Mouse (Mus musculus): Measurements from ENCODE around the gene Tiam1.

Tiam1 gene

DNA sequence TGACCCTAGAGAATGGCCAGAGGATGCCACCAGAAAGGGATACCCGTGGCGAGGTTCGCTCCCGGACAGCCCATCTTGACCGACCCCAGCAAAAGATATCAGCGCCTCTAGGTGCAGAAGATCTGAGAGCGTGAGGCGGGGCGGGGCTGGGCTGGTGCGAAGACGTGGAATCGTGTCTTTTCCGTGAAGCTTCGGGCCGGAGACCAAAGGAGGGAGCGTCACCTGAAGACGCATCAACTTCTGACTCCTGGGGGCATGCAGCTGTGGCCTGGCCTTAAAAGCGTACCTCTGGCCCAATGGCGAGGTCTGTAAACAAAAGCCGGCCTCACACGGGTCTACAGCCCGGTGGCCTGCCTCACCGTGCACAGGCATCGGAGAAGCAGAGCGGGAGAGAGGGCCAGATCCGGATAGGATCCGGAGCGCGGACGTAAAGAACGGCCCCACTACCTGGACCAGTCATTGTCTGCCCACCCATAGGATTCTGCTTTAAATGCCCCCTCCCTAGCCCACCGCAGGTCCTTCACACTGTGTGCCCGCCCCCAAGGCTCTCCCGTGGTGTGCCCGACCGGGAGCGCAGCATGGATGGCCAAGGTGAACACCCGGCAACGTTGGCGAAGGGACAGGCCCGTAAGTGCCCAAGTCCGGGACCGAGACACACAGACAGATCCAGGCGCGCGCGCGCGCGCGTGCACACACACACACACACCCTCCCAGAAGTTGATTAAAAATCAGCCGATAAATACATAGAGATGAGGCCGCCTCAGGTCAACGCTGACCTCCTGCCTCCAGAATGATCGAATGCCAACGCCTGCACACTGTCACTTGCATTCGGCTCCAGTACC, 774 bp downstream of the Tiam1 start:
- peak; percentile 63 for DNase-seq

DNA sequence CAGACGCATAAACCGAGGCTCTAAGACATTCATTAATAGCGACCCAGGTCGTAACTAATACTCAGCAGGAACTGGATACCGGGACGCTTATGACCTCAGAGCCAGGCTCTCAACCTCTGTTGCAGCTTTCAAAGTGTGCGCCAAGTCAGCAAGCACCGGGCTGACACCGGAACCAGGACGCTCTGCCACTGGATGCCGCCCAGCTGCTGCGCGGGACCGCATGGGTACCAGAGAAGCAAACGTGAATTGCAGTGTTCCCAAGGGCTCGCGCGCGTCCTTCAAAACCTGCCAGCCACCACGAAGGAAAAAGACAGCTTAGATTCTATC, 1.4 kb downstream of the Tiam1 start:
- no peak for DNase-seq

DNA sequence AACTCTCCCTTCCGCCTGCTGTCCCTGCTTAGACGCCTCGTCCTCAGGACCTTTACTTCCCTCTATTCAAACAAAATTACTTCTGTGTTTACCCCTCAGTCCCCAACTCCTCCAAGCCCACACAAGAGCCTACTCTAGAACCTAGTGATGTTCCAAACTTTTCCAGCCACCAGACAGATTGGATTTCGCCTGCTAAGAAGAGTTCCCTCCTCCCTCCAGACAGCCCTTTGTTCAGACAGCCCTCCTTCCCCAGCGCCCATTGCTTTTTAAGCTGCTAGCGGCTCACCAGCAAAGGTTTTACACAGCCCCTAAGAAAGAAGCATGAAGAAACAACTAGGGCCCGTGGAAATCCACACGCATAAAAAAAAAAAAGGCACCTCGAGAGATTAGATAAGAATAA, 2.0 kb downstream of the Tiam1 start:
- no peak for DNase-seq

DNA sequence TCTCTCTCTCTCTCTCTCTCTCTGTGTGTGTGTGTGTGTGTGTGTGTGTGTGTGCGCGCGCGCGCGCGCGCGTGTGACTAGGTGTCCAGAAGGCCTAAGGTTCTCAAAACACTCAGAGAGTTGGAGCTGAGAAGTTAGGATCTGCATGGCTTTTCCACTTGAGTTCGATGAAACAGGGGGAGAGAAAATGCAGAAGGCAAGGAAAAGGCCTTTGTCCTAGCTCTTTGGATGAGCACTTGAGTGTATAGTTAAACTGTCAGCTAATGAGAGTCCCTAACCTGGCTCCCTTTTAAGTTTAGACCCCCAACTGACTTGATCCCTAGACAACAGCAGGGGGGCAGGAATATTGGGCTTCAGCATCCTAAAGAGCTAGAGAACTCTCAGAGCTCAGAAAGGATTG, 3.0 kb downstream of the Tiam1 start:
- no peak for DNase-seq

DNA sequence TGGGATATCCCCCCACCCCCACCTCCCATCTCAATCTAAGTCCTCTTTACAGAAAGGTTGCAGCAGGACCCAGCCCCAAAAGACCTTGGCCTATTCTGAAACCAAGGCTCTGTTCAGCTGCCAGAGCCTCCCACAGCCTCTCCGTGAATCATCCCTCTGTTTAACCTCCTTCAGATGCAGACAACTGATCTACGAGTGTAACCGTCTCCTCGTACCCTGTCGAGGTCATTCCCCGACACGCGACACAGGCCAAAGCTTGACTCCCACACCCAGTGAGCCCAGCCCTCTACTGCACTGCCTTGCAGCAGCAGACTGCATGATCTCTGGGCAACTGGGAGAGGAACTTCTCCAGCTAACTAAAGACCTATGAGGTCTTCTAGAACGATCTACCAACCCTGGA, 3.9 kb downstream of the Tiam1 start:
- DNase-seq: no peak

DNA sequence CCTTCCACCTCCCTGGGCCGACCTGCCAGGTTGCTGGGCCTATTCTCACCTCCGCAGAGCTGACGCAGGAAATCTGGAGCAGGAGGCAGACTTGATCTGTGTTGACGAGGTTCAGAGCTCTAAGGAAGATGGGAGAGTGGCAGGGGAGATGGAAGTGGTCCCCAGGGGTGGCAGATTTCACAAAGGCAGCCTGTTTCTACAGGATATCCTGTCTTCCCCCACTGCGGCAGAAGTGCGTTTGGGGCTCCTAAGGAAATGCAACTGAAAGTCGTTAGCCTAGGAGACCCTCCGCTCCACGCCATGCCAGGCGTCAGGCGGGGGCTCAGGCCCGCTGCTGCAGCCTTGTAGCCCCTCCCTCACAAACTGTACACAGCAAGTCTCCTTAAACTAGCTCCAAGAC, 5.4 kb downstream of the Tiam1 start:
- DNase-seq: no peak

DNA sequence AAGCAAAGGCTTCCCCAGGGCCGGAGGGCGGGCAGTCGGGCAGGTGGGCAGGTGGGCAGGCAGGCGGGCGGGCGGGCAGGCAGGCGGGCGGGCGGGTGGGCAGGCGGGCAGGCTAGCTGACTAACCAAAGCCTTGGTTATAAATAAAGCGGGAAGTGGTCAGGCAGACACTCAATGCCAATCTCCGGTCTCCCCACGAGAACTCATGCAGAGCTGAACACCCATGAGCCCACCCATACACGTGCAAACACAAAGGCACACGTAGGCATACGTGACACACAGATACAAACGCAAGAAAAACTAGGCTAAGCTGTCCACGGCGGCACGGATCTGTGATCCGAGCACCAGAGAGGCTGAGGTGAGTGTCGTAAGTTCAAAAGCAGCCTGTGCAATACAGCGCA, 6.4 kb downstream of the Tiam1 start:
- no peak for DNase-seq

DNA sequence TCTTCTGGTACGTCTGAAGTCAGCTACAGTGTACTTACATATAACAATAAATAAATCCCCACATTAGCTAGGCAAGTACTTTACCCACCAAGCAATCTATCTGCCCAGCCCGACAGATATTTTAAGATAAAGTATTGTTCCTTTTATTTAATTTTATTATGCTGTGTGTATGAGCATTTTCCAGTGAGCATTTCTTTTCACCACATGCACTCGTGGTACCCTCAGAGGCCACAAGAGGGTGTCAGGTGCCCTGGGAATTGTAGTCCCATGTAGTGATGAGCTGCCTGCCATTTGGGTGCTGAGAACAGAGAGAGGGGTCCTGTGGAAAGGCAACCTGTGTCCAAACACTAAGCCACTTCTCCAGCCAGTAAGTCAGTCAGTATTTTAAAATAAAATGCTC, 8.0 kb downstream of the Tiam1 start:
- no peak for DNase-seq

DNA sequence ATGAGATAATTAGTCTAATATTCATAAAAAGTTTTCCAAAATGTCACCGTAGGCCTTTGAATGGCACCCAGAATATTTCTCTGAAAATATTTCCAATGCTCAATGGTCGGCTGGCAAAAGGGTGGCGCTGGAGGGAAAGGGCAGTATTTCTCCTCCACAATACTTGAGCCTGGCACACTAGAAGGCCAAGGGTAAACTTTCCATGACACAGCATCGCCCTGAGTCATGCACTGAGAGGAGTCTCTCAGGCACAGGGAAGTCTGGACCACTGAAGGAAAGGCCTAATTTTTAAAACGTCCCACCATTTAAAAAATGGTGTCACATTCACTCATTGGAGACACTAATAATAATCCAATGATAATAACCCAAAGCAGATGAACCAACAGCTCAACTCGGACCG, 9.2 kb downstream of the Tiam1 start:
- DNase-seq: no peak

DNA sequence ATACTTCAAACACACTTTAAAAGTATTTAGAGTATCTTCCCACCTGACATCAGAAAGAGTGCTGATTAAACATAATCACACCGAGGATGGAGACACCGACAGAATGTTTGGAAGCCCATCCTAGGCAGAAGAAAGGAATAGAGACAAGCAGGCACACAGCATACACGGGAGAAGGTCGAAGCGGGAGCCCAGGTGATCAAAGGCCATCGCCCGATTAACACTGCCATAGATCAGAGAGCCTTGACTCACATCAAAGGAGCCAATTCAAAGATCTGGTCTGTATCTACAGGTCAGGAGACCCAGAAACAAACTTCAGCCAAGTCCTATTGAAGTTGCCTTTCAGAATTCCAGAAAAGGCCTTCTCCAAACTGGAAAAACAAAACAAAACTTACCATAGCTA, 10.8 kb downstream of the Tiam1 start:
- DNase-seq: no peak

DNA sequence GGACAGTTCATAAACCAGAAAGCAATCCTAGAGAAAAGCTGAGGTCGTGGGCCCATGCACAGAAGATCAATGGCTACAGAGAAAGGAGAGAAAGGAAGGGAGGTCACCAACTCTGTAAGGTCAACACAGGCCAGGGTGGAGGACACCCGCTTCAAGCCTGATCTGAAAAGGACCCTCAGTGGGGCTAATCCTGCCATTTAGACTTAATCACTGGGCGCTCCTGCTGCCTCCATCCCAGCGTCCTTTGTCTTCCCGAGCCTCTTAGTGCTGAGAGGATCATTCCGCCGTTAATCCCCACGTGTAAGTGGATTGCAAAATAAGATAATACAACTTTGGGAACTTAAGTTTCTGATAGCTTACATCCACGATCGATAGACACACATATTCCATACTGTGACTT, 11.2 kb downstream of the Tiam1 start:
- no peak for DNase-seq

DNA sequence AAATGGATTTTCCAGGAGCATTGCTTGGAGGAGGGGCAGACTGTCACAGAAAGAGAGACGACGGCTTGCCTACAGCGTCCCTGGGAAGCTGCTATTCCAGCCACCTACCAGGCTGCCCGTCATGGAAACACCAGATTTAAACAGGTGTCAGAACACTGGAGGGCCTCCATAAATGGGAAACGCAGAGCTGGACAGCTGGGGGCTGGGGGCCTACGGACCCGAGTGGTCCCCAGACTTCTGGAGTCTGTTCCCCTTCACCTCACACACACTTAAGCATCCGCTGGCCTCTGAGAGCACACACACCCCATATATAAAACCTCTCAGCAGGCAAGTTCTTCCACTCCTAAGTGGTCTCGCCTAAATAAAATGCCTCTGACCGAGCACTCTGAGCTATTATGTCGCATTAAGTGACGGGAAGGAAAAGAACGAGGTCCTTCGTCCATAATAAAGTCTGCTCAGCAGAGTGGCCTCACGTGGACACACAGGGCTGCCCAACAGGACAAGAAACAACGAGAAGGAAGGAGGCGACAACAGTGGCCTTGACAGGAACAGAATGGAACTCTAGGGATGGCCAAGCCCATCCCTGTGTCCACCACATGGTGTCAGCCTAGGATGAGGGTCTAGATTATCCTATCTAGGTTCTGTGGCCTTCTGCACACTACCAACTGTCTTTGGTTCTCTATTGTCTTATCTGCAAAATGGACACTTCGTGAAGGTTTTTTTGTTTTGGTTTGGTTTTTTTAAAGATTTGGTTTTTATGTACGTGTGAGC, 14.6 kb downstream of the Tiam1 start:
- DNase-seq: no peak

DNA sequence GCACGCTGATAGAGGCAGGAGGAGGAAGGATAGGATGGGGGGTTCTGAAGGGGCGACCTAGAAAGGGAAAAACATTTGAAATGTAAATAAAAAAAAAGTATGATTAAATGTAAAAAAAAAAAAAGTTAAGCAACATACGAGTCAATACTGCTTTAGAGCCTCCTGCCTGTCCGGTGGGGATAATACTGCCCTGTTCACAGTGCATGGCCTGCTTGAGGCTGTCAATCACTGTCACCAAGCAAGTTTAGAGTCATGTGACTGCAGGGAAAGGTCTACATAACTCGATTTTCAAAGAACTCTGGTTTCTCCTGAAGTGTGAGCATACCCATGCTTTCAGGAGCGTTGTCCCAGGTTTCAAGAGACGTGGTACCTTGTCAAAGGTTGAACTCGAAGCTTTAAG, 15.2 kb downstream of the Tiam1 start:
- no peak for DNase-seq

DNA sequence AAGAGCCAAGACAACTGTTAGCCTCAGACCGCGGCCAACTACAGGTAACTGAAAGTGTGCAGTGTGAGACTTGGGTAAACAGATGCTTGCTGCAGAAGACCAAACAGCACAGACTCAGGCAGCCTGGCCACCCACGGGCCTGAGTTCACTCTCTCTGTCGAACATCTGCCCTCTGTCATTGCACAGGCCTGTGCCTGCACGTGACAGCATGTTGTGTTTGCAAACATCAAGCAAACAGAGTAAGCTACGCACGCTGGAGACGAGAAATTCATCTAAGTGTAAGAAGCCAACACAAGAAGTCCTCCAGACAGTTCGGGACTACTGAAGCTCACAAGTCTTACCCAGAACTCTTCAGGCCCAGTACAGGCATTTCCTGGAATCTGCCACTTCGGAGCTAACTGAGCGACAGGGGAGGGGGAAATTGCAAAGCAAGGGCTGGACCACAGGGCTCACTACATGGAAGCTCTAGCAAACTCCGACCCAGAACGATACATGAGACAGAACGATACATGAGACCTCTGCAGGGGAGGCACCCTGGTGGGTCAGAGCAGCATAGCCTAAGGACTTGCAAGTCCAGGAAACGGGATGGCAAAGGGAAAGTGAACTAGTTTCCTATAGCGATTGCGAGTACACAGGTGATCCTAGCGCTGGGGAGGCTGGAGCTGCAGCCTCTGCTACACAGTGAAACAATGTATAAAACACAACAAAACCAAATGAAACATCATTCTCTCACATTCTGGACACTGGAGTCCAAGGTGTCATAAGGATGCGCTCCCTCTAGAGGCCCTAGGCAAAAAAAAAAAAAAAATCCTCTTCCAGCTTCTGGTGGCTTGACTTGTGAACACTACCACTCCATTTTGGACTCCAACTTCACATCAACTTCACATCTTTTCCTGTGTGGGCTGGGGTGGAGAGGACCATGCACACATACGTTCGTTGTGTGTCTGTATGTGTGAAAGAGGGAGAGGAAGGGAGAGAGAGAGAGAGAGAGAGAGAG, 18.0 kb downstream of the Tiam1 start:
- no peak for DNase-seq

DNA sequence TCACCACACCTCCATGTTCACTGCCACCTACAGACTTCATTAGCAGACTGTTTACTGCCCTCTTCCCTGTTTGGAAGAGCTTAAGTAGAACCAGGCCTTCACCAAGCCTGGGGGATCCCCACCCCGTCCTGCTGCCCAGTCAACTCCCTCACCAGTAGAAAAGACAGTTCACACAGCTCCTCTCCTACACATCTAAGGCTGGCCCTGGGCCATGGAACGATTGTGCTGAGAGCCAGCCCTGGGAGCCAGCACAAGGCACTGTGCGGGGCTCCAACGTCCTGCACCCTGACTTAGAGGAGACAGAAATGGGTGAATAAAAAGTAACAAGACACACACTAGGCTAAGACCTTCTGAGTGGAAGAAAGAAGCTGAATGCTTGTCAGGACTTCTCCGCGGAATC, 20.5 kb downstream of the Tiam1 start:
- DNase-seq: no peak

DNA sequence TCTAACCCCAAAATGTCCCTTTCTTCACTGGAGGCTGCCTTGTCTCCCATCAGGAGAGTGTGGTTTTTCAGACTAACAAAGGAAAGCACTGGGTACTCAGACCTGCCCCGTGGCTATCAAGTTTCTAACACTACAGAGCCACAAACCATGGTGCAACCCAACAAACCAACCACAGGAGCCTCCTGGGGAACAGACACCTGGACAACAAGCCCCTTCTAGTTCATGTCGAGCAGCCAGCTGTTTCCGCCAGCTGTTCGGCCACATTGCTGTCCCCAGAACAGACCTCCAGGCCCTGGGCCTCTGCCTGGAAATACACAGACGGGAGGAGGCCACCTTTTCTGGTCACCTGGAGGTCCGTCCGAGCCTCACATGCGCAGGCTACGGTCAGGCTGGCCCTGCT, 21.1 kb downstream of the Tiam1 start:
- no peak for DNase-seq

DNA sequence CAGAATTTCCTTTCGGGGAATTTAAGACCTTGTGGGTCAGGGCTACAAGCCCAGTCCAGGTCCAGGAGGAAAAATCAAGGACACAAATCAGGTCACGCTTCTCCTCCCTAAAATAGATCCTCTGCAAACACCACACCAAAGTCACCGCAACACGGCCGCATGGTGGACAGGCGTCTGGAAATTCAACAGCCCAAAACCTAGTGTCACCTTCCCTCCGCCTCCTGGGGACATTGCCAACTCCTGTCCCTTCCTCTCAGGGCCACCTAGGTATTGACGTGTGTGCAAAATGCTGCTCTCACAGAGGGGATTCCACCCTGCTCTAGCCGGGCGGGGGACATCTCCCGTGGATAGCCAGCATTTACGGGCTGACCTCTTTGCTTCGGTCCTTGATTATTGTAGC, 21.8 kb downstream of the Tiam1 start:
- no peak for DNase-seq

DNA sequence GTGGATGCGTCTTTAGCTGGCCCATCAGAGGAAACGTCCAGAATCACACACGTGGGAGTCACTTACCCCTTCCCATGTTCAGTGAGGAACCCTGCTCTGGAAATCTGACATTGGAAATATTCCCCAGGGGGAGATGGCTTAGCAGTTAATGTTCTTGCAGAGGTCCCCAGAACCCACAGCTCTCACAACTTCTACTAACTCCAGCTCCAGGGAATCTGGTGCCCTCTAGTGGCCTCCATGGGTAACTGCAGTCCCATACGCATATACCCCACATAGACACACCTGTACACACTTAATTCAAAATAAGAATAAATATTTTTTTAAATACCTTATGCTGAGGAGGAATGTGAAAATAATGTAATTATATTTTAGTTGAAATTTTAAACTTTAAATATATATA, 23.6 kb downstream of the Tiam1 start:
- DNase-seq: no peak

DNA sequence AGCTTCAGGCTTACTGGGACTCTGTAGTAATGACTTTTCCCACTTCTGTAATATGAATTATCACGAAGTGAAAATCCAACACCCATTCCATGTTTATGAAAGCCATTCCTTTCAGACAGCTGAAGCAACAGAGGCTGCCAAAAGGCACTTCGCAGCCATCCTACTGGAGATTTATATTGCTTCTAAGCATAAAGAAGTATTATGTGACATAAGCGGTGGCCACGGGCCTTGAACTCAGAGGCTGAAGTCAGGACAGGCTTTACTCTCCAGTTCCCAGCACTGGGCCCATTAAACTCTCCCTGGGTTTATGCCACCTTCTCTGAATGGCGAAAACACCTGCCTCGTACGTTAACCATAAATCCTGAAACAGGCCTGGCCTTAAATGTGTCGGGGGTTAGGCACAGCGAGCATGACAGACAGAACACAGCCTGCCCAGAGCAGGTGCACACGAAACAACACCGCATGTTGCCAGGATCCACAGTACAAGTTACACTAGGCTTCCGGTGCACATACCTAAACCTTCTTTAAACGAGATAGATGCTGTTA, 26.9 kb downstream of the Tiam1 start:
- no peak for DNase-seq

DNA sequence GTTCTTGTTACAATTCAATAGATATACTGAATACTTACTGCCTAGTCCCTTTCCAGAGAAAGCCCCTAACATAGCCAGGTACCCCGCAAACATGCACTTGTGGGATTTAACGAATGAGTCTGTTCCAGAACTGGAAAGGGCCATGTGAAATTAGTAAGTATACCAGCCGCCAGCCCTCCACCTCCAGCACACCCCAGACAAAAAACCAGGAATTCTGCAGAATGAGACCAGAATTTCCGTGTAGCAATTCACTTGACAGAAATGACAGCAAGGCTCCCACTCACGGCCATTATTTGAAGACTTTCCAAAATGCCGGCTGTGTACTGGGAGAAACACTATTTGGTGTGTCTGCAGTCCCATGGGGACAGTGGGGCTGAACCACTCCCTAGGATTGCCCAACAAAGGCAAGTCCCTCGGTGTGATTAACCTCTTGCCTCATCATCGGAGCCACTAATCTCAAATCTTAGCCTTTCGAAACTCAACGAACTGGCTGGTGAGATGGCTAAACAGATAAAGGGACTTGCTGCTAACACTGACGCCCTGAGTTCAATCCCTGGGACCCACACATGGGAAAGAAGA, 30.9 kb downstream of the Tiam1 start:
- DNase-seq: no peak

DNA sequence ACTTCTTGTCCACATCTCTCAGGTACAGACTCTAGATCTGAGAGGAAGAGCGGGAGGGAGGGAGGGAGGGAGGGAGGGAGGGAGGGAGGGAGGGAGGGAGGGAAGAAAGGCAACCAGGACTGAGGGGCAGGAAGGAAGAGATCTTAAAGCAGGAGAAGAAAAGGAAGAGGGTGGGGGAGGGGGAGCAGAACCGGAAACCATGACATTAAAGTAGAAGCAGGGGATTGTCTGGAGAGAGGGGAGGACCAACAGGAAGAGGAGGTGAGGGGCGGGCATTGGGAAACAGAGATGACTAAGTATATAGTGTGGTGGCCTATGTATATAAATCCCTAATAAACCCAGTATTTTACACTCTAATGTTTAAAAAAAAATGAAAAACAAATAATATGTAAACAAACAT, 34.1 kb downstream of the Tiam1 start:
- no peak for DNase-seq

DNA sequence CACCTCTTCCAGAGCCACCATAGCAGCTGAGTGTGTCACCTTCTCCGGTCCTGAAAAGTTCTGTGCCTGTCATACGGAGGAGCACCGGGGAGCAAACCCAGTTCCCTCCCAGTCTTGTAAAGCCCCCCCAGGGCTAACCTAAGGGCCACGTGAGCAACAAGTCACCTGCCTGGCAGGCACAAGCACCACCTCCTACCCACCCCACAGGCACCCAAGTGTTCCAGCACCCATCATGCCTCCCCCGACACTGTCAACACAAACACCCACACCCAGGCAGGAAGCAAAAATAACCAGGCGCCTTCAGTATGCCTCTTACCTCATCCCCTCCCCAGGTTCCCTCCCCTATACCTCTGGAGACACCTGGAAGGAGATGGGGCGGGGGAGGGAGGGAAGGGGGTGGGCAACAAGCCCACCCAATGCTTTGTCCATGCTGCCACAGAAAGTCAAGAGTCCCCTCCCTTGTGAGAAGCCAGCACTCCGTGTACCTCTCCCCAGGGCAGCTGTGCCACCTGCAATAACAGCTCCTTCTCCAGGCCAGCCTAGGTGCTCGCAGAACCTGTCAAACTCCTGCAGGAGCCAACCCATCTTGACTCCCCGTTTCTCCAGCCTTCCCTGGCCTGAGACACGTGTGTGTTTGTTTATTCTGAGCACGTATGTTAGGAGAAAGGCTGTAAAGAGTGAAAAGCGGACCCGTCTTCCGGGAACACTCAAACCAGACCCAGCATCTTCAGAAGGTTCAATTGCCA, 38.7 kb downstream of the Tiam1 start:
- DNase-seq: peak; percentile 73
